30 mouse cellular contexts compared by ENCODE assay signal in the genomic region with DNA sequence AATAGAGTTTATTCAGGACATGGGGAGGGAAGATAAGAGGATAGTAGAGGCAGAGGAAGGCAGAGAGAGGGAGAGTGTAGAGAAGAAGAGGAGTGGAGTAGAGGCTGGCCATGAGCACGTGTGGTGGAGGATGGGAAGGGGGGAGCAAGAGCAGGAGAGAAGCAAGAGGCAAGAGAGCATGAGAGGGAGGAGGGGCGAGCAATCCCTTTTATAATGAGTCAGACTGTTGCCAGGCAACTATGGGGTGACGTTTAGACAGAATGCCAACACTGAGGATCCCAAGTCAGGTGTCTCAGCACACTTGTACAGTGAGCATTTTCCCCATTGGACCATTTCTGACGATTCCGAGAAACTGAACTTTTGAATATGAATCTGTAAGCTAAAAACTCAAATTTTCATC.
DNase-seq lines count a peak whose midpoint lies in the region; ATAC-seq and TF ChIP-seq lines count a peak whose summit lies in the region.
"Had no signal": no experiment of that assay in that cellular context is flagged by ENCODE, and none has a peak within 500 bp of the region (broad histone marks: within the 10 kb centered on the region; RNA-seq: fewer than 3 reads in every experiment).

No protein-coding gene starts in this region.

- no peak overlapping the region for H3K9ac ChIP-seq in forebrain, embryonic 14.5 days (ENCODE audit: low read length)
- H3K9ac ChIP-seq in forebrain, embryonic 13.5 days = no peak overlapping the region
- H3K9ac ChIP-seq in midbrain, embryonic 11.5 days (ENCODE audit: low read length) = no peak overlapping the region
- no peak overlapping the region for H3K9ac ChIP-seq in midbrain, postnatal 0 days (replicated peaks; ENCODE audit: low read length, poor library complexity, severe bottlenecking)
- H3K9ac ChIP-seq in forebrain, postnatal 0 days = no peak overlapping the region
- H3K9ac ChIP-seq: heart, embryonic 12.5 days; hindbrain, embryonic 15.5 days; midbrain, embryonic 12.5 days had no signal

- no peaks in the 10 kb centered on the region for H3K27me3 ChIP-seq in forebrain, embryonic 14.5 days (replicated peaks; ENCODE audit: control insufficient read depth, insufficient read depth, low read length)
- H3K27me3 ChIP-seq in forebrain, embryonic 13.5 days = no peaks in the 10 kb centered on the region
- H3K27me3 ChIP-seq in midbrain, embryonic 11.5 days (ENCODE audit: control insufficient read depth, insufficient read depth, low read length) = no peaks in the 10 kb centered on the region
- H3K27me3 ChIP-seq in midbrain, postnatal 0 days (ENCODE audit: insufficient read depth, low read length) = no peaks in the 10 kb centered on the region
- H3K27me3 ChIP-seq in forebrain, postnatal 0 days (ENCODE audit: insufficient read depth, low read length) = no peaks in the 10 kb centered on the region
- H3K27me3 ChIP-seq: CH12.LX; heart, embryonic 12.5 days; hindbrain, embryonic 15.5 days; midbrain, embryonic 12.5 days had no signal

- WGBS in forebrain, embryonic 14.5 days = 45% methylated on average over 5 of the region's 5 CpGs
- whole genome bisulfite sequencing in forebrain, embryonic 13.5 days = 44% methylated on average over 5 of the region's 5 CpGs
- 51% methylated on average over 5 of the region's 5 CpGs for WGBS in midbrain, embryonic 11.5 days
- WGBS in midbrain, postnatal 0 days = 47% methylated on average over 5 of the region's 5 CpGs
- WGBS in forebrain, postnatal 0 days = 44% methylated on average over 5 of the region's 5 CpGs

- H3K9me3 ChIP-seq in forebrain, embryonic 14.5 days (replicated peaks; ENCODE audit: control insufficient read depth, low read length) = no peaks in the 10 kb centered on the region
- H3K9me3 ChIP-seq in forebrain, embryonic 13.5 days (replicated peaks) = no peaks in the 10 kb centered on the region
- H3K9me3 ChIP-seq in midbrain, embryonic 11.5 days (ENCODE audit: control insufficient read depth, low read length) = no peaks in the 10 kb centered on the region
- no peaks in the 10 kb centered on the region for H3K9me3 ChIP-seq in midbrain, postnatal 0 days (ENCODE audit: low read length)
- no peaks in the 10 kb centered on the region for H3K9me3 ChIP-seq in forebrain, postnatal 0 days (ENCODE audit: low read length)
- H3K9me3 ChIP-seq: G1E; heart, embryonic 12.5 days; hindbrain, embryonic 15.5 days; limb, embryonic 10.5 days; midbrain, embryonic 12.5 days had no signal

- TF ChIP-seq CTCF in midbrain, postnatal 0 days (IDR thresholded peaks at IDR 0.05) = no peak
- no peak for TF ChIP-seq CTCF in forebrain, postnatal 0 days (IDR thresholded peaks at IDR 0.05; ENCODE audit: low read depth)

- ATAC-seq in forebrain, embryonic 14.5 days = no peak
- no peak for ATAC-seq in forebrain, embryonic 13.5 days
- ATAC-seq in midbrain, embryonic 11.5 days (ENCODE audit: low FRiP score) = 0 out of 2 replicates have a peak, but pooled peaks have one; percentile 30
- no peak for ATAC-seq in midbrain, postnatal 0 days (ENCODE audit: low FRiP score)
- ATAC-seq in forebrain, postnatal 0 days = peak; percentile 36; the same call in 1 of the 2 replicates
- ATAC-seq: intestine, embryonic 16.5 days; Patski had no signal

- DNase-seq in forebrain, embryonic 14.5 days (ENCODE audit: low spot score) = peak; percentile 20
- peak; percentile 74 for DNase-seq in midbrain, embryonic 11.5 days (ENCODE audit: low spot score, missing footprints)
- DNase-seq in midbrain, postnatal 0 days (ENCODE audit: low spot score) = no peak
- no peak for DNase-seq in forebrain, postnatal 0 days
- DNase-seq in thymus, postnatal 10 days (ENCODE audit: low spot score in 2 of 2) = no peak
- DNase-seq in cerebellum, adult 8-10 months = no peak
- DNase-seq: adrenal gland, postnatal 25 days; B cell, adult 2 months; cerebellum, adult 11-12 months; cerebellum, postnatal 14 days; gastrocnemius, postnatal 25 days; heart, adult 18-20 months; heart, postnatal 10 days; kidney, adult 9 months; kidney, postnatal 25 days; liver; lung, postnatal 10 days; right cerebral cortex, postnatal 14 days; thymus, adult 2 months had no signal

- H3K36me3 ChIP-seq in forebrain, embryonic 14.5 days (ENCODE audit: control insufficient read depth, insufficient read depth, low read length) = no peaks in the 10 kb centered on the region
- H3K36me3 ChIP-seq in forebrain, embryonic 13.5 days (ENCODE audit: poor library complexity, severe bottlenecking) = no peaks in the 10 kb centered on the region
- no peaks in the 10 kb centered on the region for H3K36me3 ChIP-seq in midbrain, embryonic 11.5 days (ENCODE audit: control insufficient read depth, insufficient read depth, low read length)
- no peaks in the 10 kb centered on the region for H3K36me3 ChIP-seq in midbrain, postnatal 0 days (ENCODE audit: insufficient read depth, low read length)
- no peaks in the 10 kb centered on the region for H3K36me3 ChIP-seq in forebrain, postnatal 0 days (ENCODE audit: insufficient read depth)
- H3K36me3 ChIP-seq: G1E; heart, embryonic 12.5 days; hindbrain, embryonic 15.5 days; limb, embryonic 10.5 days; midbrain, embryonic 12.5 days had no signal

- H3K4me3 ChIP-seq in forebrain, embryonic 14.5 days (ENCODE audit: low read depth, low read length) = no peak overlapping the region
- no peak overlapping the region for H3K4me3 ChIP-seq in forebrain, embryonic 13.5 days
- no peak overlapping the region for H3K4me3 ChIP-seq in midbrain, embryonic 11.5 days (ENCODE audit: low read depth, low read length)
- no peak overlapping the region for H3K4me3 ChIP-seq in midbrain, postnatal 0 days (ENCODE audit: low read depth, low read length)
- H3K4me3 ChIP-seq in forebrain, postnatal 0 days (ENCODE audit: low read depth, low read length) = no peak overlapping the region
- H3K4me3 ChIP-seq: heart, embryonic 12.5 days; hindbrain, embryonic 15.5 days; layer of hippocampus, adult 2 months; limb, embryonic 10.5 days; midbrain, embryonic 12.5 days had no signal

- no peaks in the 10 kb centered on the region for H3K4me1 ChIP-seq in forebrain, embryonic 14.5 days (ENCODE audit: control insufficient read depth, insufficient read depth, low read length)
- H3K4me1 ChIP-seq in forebrain, embryonic 13.5 days = peaks cover 3% of the 10 kb centered on the region; the same call in 1 of the 2 replicates
- H3K4me1 ChIP-seq in midbrain, embryonic 11.5 days (ENCODE audit: control insufficient read depth, insufficient read depth, low read length) = no peaks in the 10 kb centered on the region
- H3K4me1 ChIP-seq in midbrain, postnatal 0 days (ENCODE audit: insufficient read depth, low read length) = no peaks in the 10 kb centered on the region
- no peaks in the 10 kb centered on the region for H3K4me1 ChIP-seq in forebrain, postnatal 0 days (ENCODE audit: insufficient read depth)
- H3K4me1 ChIP-seq: heart, embryonic 12.5 days; hindbrain, embryonic 15.5 days had no signal

- H3K4me2 ChIP-seq in forebrain, embryonic 14.5 days (ENCODE audit: low read length) = no peak overlapping the region
- no peak overlapping the region for H3K4me2 ChIP-seq in forebrain, embryonic 13.5 days
- H3K4me2 ChIP-seq in midbrain, embryonic 11.5 days = no peak overlapping the region
- no peak overlapping the region for H3K4me2 ChIP-seq in midbrain, postnatal 0 days (ENCODE audit: low read depth, low read length, poor library complexity, severe bottlenecking)
- no peak overlapping the region for H3K4me2 ChIP-seq in forebrain, postnatal 0 days (ENCODE audit: low read depth)
- H3K4me2 ChIP-seq: heart, embryonic 12.5 days; hindbrain, embryonic 15.5 days; midbrain, embryonic 12.5 days had no signal

- H3K27ac ChIP-seq in forebrain, embryonic 14.5 days (ENCODE audit: low read depth, low read length) = no peak overlapping the region
- no peak overlapping the region for H3K27ac ChIP-seq in forebrain, embryonic 13.5 days
- H3K27ac ChIP-seq in midbrain, embryonic 11.5 days (ENCODE audit: low read depth, low read length) = no peak overlapping the region
- no peak overlapping the region for H3K27ac ChIP-seq in midbrain, postnatal 0 days (ENCODE audit: low read depth, low read length)
- H3K27ac ChIP-seq in forebrain, postnatal 0 days (ENCODE audit: low read depth, low read length) = no peak overlapping the region
- H3K27ac ChIP-seq: hindbrain, embryonic 15.5 days; layer of hippocampus, adult 2 months; limb, embryonic 10.5 days; midbrain, embryonic 12.5 days; stomach, postnatal 0 days had no signal

Comparison
In these comparisons a context has a peak if more than half of its experiments do, and no peak if none do; other contexts are left out.
1. ATAC-seq: peak in midbrain, embryonic 11.5 days (single experiment) and forebrain, postnatal 0 days (single experiment); none in forebrain, embryonic 14.5 days (single experiment), forebrain, embryonic 13.5 days (single experiment) and midbrain, postnatal 0 days (single experiment).
2. DNase-seq: peak in forebrain, embryonic 14.5 days (single experiment) and midbrain, embryonic 11.5 days (single experiment); none in midbrain, postnatal 0 days (single experiment), forebrain, postnatal 0 days (single experiment), thymus, postnatal 10 days (0 of 2) and cerebellum, adult 8-10 months (single experiment).